Mouse (Mus musculus): ENCODE measurements at regions not wholly inside any gene's neighbourhood (a gene's known extent, or its start where the extent isn't known, plus 50 kb on each side); places are given as distances from the start of the nearest gene placed in this dataset.

DNA sequence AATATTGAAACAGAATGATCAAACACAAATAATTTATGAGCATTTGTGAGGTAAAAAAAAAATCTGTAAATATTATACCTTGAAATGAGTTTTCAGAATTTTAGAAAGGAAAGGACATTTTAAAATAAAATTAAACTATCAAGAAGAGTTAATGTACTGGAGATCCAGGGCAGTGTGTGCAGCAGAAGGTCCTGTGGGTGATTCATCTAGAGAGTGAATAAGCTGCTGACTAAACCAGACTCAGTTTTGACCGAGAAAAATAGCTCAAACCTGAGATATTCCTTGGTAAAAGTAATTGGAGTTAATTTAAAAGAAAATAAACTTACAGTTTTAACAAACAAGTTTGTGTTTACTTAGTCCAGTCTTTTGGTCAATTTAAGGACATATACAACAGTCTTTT is 1118.6 kb upstream of the Celf2 start:
- in situ Hi-C loops (cut with MboI; ENCODE audit: low sequenced_read_pairs): no loop called here

GRCm38 (mm10) chr2:8628485-8629208 is 1119.3 kb upstream of the Celf2 start:
- in situ Hi-C loops (cut with MboI; ENCODE audit: low sequenced_read_pairs): no loop called here

DNA sequence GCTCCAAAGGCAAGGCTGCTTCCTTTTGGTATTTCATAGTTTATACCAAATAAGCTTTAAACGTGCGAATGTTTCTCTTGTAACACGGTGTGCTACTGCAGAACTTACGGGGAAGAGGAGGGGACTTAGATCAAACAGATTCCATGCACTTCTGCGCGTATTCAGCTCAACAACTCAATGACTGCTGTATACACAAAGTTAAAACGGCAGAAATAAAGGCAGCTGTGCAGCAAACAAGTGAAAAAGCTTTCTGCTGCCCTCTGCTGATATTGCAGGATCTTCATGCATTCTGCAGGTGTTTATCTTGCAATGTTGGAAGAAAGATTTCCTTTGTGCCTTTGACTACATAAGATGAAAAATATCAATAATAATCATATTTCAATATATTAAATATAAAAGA is 1128.7 kb upstream of the Celf2 start:
- in situ Hi-C loops (cut with MboI; ENCODE audit: low sequenced_read_pairs): no loop called here

DNA sequence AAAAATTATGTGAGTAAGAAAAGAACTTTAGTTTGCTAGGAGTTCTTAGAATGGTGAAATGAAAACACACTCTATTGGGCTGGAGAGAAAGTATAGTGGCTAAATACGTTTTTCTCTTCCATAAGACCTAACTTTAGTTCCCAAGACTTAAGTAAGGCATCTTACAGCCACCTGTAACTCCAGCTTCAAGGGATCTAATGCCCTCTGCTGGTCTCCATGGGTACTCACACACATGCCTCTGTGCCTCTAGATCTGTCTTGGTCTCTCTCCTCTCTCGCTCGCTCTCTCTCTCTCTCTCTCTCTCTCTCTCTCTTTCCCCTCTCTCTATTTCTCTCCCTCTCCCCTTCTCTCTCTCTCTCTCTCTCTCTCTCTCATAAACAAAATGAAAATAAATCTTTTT is 1129.9 kb upstream of the Celf2 start:
- in situ Hi-C loops (cut with MboI; ENCODE audit: low sequenced_read_pairs): no loop called here

- in situ Hi-C loops (cut with MboI; ENCODE audit: low sequenced_read_pairs): no loop called here
Measured at GRCm38 (mm10) chr2:8645463-8645862, 1136.1 kb upstream of the Celf2 start.

- in situ Hi-C loops (cut with MboI; ENCODE audit: low sequenced_read_pairs): loop anchor here (25.0 kb wide), 1 partner anchor 1627 kb away; no protein-coding TSS in a partner anchor
Measured at GRCm38 (mm10) chr2:8660544-8660943, 1151.2 kb upstream of the Celf2 start.

GRCm38 (mm10) chr2:8673751-8674378 is 1164.5 kb upstream of the Celf2 start:
- in situ Hi-C loops (cut with MboI; ENCODE audit: low sequenced_read_pairs): loop anchor here (10.0 to 25.0 kb wide), 2 partner anchors 1351 to 1613 kb away; no protein-coding TSS in a partner anchor

- in situ Hi-C loops (cut with MboI; ENCODE audit: low sequenced_read_pairs): loop anchor here (10.0 kb wide), 1 partner anchor 1349 kb away; no protein-coding TSS in a partner anchor
Measured at GRCm38 (mm10) chr2:8675537-8675936, 1166.2 kb upstream of the Celf2 start.

DNA sequence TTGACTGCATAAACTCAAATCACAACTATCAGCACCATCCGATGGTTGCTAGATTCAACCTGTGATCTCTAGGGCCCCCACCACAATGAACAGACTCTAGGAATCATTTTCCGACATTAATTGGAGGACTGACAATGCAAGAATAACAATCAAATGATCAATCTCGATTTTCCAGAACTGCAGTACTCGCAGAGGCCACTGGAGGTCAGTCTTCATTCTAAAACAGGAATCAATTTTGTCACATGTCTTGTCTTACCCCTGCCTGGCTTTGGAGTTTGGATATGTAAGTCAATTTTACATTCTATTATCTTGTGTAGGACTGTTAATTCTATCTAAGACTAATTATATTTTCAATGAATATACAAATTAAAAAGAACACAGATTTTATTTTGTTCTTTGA is 1167.2 kb upstream of the Celf2 start:
- in situ Hi-C loops (cut with MboI; ENCODE audit: low sequenced_read_pairs): loop anchor here (10.0 kb wide), 1 partner anchor 1348 kb away; no protein-coding TSS in a partner anchor

GRCm38 (mm10) chr2:8690846-8691643 is 1181.7 kb upstream of the Celf2 start:
- in situ Hi-C loops (cut with MboI; ENCODE audit: low sequenced_read_pairs): no loop called here

- in situ Hi-C loops (cut with MboI; ENCODE audit: low sequenced_read_pairs): no loop called here
Measured at GRCm38 (mm10) chr2:8729306-8729705, 1151.7 kb upstream of the 4930412O13Rik start.

DNA sequence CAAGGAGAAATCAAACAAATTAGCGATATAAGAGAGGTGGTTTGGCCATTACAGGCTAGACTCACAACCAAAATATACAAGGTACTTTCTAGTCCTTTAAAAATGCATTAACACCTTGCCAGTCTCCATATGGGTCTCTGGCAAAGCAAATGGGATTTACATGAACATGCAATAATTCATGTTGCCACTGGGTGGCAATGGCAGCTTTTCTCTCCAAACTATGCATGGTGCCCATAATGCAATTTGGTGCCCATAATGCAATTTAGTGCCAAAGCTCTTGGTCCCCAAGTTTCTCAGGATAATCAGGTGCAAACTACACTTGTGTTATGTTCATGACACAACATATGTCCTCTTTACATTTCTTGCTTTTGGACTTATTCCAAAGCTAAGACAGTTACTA is 1126.9 kb upstream of the 4930412O13Rik start:
- in situ Hi-C loops (cut with MboI; ENCODE audit: low sequenced_read_pairs): no loop called here

DNA sequence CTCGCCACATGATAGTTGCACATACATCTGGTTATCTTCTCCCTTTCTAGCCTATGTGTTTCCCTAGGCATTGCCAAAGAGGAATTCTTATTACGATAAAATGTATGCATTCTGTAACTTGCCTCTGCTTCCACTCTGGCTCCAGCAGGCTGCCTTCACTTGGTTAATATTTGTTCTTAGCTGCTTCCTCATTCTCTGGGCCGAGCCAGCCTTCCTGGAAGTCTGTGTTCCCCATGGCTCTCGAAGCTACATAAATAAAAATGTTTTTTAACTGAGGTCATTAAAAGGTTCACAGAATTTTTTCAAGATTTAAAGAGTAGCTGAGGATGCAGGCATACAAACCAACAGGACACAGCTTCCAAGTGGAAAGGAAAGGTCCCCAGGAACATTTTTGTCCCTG is 1124.5 kb upstream of the 4930412O13Rik start:
- in situ Hi-C loops (cut with MboI; ENCODE audit: low sequenced_read_pairs): no loop called here

DNA sequence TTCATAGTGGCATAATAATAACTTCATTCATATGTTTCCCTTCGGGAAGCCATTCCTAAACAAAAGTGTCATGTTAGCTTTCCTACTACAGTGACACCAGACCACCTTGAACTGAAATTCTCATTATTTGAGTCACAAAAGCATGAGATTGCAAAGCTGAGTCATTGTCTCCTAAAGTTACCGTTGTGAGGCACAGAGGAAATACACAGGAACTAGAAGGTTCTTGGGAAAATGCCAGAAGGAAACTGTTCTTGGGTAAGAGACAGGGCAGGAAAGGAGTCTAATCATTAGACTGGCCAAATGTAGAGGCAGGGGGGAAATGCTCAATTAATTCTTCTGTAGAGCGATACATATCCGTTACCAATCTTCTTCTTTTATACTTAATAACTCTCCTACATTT is 1110.4 kb upstream of the 4930412O13Rik start:
- in situ Hi-C loops (cut with MboI; ENCODE audit: low sequenced_read_pairs): no loop called here

DNA sequence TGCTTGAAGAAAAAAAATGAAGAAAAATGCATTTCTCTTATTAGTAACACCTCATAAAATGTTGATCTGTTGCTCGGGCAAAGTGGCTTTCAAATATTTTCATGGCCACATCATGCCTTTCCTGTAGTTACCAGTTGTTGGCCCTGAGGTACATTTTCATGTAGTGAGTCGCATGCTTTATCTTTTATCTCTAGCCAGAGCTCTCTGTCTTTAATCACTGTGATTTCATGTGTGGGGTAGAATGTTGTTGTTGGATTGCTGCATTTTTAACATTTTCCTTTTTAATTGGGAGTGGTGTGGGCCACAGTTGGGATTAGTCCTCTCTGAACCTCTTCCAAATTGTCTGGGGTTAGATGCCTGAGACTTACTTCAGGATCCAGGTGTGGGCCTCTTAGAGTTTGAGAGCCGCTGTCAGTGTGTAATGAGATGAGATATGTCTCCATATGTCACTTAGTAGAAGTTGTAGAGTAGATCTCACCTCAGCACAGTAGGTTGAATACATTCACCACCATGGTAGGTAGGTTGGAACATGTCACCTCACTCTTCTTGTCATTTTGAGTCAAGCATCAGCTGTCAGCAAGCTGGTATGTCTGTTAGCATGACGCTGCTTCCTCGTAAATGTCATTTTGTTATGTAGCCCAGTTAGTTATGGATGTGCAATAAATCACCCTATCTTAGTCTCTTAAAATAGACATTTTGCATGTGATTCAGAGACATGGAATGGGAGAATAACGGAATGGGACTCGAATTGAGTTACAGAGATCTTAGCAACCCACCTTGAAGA is 1099.7 kb upstream of the 4930412O13Rik start:
- in situ Hi-C loops (cut with MboI; ENCODE audit: low sequenced_read_pairs): no loop called here

DNA sequence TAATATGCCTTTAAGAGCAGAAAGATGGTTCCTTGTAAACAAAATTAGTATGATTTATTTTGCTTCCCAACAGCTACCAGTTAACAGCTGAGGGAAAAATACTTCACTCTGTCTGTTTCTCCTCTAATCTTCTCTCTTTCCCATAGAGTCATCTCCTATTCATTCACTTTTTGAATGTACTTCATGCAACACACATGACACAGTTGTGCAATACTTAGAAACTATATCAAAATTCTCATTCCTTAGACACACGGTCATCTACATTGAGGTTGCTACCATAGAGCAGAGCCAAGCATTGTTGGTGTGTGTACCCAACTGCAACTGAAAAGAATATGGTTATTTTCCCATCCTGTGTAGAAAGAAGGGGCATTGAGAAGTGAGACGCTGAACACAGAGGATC is 1098.8 kb upstream of the 4930412O13Rik start:
- in situ Hi-C loops (cut with MboI; ENCODE audit: low sequenced_read_pairs): no loop called here

DNA sequence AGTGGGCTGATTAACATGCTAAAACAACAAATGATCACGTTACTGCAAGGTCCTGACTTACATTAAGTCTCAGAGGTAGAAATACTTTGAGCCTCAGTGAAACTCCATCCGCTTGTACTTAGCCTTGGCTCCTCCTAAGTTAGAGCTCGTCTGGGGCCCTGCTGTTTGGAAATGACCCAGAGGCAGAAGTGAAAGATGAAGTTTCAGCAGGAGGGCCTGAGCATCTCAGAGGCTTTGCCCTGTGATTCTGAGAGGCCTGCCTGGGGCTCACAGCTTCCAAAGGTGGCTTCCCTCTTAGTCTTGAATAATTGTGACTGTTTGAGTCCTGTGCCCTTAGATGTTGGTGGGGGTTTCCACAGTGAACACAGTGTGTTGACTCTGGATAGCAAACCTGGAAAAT is 1079.0 kb upstream of the 4930412O13Rik start:
- in situ Hi-C loops (cut with MboI; ENCODE audit: low sequenced_read_pairs): no loop called here

DNA sequence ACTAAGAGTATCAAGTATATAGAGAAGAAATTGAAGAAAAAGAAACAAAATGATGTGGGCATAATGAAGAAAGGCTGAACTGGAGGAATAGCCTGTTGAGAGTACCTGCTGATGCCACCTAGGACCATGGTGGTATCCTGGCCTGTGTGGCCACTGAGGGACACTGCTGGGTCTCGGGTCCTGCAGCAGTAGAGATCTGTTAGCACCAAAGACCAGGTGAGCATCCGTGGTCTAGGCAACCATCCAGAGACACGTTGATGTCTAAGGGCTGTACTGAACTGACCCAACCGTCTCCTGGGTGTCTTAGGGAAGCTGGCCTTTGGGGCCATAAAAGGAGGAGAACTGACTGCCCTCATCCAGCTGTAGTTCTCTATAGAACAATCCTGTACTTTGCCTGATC is 1071.4 kb upstream of the 4930412O13Rik start:
- in situ Hi-C loops (cut with MboI; ENCODE audit: low sequenced_read_pairs): no loop called here

DNA sequence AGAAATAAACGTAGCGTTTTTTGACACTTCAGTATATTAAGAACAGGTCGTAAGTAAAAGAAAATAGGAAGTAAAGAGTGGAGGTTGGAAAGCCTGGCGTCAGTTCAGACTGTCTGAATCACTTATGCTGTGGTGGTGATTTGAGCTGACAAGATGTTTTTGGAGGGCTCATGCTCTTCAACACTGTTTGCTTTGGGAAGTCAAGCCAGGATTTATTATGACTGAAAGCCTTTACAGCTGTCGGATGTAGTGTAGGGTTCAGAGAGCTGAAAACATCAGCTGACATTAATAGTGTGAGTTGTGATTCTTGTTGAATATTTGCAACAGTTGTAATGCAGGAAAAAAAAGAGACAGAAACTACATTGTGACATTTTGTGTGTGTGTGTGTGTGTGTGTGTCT is 1062.9 kb upstream of the 4930412O13Rik start:
- in situ Hi-C loops (cut with MboI; ENCODE audit: low sequenced_read_pairs): no loop called here

GRCm38 (mm10) chr2:8825406-8825805 is 1055.6 kb upstream of the 4930412O13Rik start:
- in situ Hi-C loops (cut with MboI; ENCODE audit: low sequenced_read_pairs): no loop called here

Data from CH12F3 (cell line).